Mouse (Mus musculus): ENCODE data around the gene Paox. TPM values are rescaled to one million over a fixed set of nuclear protein-coding genes. Genes with fewer than 3 reads are reported as not detected.

Gene Paox
- total and polyA plus RNA-seq, 2 experiments, result 59.1 to 86.9 TPM

DNA sequence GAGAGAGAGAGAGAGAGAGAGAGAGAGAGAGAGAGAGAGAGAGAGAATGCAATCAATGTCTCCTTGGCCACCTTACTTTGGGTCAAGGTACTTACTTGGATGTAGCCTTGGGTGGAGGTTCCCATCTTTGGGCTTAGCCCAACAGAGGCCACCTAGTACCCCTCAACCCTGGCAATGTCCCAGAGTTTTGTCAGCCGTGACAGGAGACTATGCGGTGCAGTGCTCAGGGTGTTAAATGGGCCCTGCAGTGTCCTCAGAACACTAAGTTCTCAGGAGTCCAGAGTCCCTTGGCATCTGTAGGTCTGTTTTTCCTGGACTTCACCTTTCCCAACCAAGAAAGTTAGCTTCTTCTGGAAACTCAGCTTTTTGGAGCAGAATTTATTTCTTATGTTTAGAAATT lies 63.6 kb downstream of the Paox start:
- no peaks in the 10 kb centered on the region for H3K79me2 ChIP-seq (ENCODE audit: control insufficient read depth, insufficient read depth, low read length)
- H3K9ac ChIP-seq (ENCODE audit: low read depth, low read length), result no peak overlapping the region
- no peaks in the 10 kb centered on the region for H3K36me3 ChIP-seq (ENCODE audit: control insufficient read depth, insufficient read depth, low read length)
- H3K27ac ChIP-seq (replicated peaks; ENCODE audit: insufficient read depth, low read depth, low read length), result no peak overlapping the region
- H3K4me1 ChIP-seq (ENCODE audit: control insufficient read depth, insufficient read depth, low read length), result no peaks in the 10 kb centered on the region
- 85% methylated on average over 2 of the region's 2 CpGs for WGBS
- no peak overlapping the region for H3K4me3 ChIP-seq (ENCODE audit: insufficient read depth, low read depth, low read length)
- no peak for DNase-seq (ENCODE audit: extremely low read depth, low read depth, low spot score)
- no peak for TF ChIP-seq CTCF (IDR thresholded peaks at IDR 0.05; ENCODE audit: low read depth, low read length)
- no peak for TF ChIP-seq POLR2A (IDR thresholded peaks at IDR 0.05; ENCODE audit: extremely low read depth, insufficient read depth, low read length)
- no peaks in the 10 kb centered on the region for H3K27me3 ChIP-seq (ENCODE audit: control insufficient read depth, insufficient read depth, low read length)

DNA sequence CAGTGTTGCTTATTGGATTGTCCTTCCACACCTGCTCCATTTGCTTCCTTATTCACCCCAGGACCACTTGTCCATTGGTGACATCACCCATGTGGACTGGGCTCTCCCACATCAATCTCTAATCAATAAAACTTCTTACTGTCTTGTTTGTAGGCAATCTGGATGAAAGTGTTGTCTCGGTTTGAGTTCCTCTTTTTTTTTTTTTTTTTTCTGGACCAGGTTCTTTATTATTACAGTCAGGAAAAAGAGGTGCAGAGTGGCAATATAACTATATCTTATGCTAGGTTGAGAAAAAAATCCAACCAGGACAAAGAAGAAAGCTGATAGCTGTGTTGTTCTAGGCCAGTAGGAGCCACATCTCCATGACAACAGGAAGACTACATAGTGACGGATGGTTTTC lies 65.1 kb downstream of the Paox start:
- Histone ChIP-seq H3K4me3 (ENCODE audit: insufficient read depth, low read depth, low read length) (no peak overlapping the region), H3K27ac (replicated peaks; ENCODE audit: insufficient read depth, low read depth, low read length) (no peak overlapping the region), H3K36me3 (ENCODE audit: control insufficient read depth, insufficient read depth, low read length) (no peaks in the 10 kb centered on the region), H3K27me3 (ENCODE audit: control insufficient read depth, insufficient read depth, low read length) (no peaks in the 10 kb centered on the region), H3K4me1 (ENCODE audit: control insufficient read depth, insufficient read depth, low read length) (no peaks in the 10 kb centered on the region), H3K79me2 (ENCODE audit: control insufficient read depth, insufficient read depth, low read length) (no peaks in the 10 kb centered on the region), H3K9ac (ENCODE audit: low read depth, low read length) (no peak overlapping the region)
- TF ChIP-seq POLR2A (IDR thresholded peaks at IDR 0.05; ENCODE audit: extremely low read depth, insufficient read depth, low read length), result no peak
- TF ChIP-seq CTCF (IDR thresholded peaks at IDR 0.05; ENCODE audit: low read depth, low read length), result no peak
- 70% methylated on average over 2 of the region's 2 CpGs for WGBS
- DNase-seq (ENCODE audit: extremely low read depth, low read depth, low spot score), result no peak

DNA sequence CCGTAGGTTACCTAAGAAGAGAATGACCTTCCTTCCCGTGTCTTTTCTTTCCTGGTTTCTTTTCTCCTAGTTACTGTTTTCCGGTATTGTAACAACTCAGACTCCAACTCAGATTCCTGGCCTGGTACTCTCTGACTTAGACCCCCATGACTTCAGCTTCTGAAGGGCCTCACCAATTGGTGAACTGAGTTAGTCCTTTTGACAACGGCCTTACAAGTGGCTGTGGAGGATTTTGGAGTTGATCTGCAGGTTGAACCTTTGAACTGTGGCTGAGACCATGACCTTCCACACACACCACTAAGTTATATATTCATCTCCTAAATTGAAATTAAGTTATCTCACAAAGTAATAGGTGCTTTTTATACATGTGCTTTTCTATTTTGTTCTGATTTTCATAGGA lies 68.6 kb downstream of the Paox start:
- Histone ChIP-seq H3K79me2 (ENCODE audit: control insufficient read depth, insufficient read depth, low read length) (no peaks in the 10 kb centered on the region), H3K27me3 (ENCODE audit: control insufficient read depth, insufficient read depth, low read length) (no peaks in the 10 kb centered on the region), H3K4me1 (ENCODE audit: control insufficient read depth, insufficient read depth, low read length) (no peaks in the 10 kb centered on the region), H3K9ac (ENCODE audit: low read depth, low read length) (no peak overlapping the region), H3K4me3 (ENCODE audit: insufficient read depth, low read depth, low read length) (no peak overlapping the region), H3K36me3 (ENCODE audit: control insufficient read depth, insufficient read depth, low read length) (no peaks in the 10 kb centered on the region), H3K27ac (replicated peaks; ENCODE audit: insufficient read depth, low read depth, low read length) (no peak overlapping the region)
- WGBS, result 73% methylated on average over 4 of the region's 4 CpGs
- TF ChIP-seq POLR2A (IDR thresholded peaks at IDR 0.05; ENCODE audit: extremely low read depth, insufficient read depth, low read length) (no peak), CTCF (IDR thresholded peaks at IDR 0.05; ENCODE audit: low read depth, low read length) (no peak)
- no peak for DNase-seq (ENCODE audit: extremely low read depth, low read depth, low spot score)

Other genes starting within 250 kb of the Paox start
- 0.07 and 0.09 TPM in 2 replicates for gene Kndc1, start 221.1 kb upstream of the Paox start, total RNA-seq (2014; rRNA removed)
- not detected in 2 replicates for gene Kndc1, start 221.1 kb upstream of the Paox start, polyA plus RNA-seq (2012; rRNA removed)
- gene Utf1, start 172.0 kb upstream of the Paox start, total RNA-seq (2014; rRNA removed), result not detected in 2 replicates
- not detected in 2 replicates for gene Utf1, start 172.0 kb upstream of the Paox start, polyA plus RNA-seq (2012; rRNA removed)
- gene 6430531B16Rik, start 137.0 kb upstream of the Paox start, total RNA-seq (2014; rRNA removed), result not detected in 2 replicates
- 0.07 TPM in 1 of 2 replicates, not detected in the other for gene 6430531B16Rik, start 137.0 kb upstream of the Paox start, polyA plus RNA-seq (2012; rRNA removed)
- gene Adam8, start 123.2 kb upstream of the Paox start, total RNA-seq (2014; rRNA removed), result 0.09 and 0.47 TPM in 2 replicates
- 0.35 and 0.46 TPM in 2 replicates for gene Adam8, start 123.2 kb upstream of the Paox start, polyA plus RNA-seq (2012; rRNA removed)
- gene Zfp511, start 79.4 kb upstream of the Paox start, total RNA-seq (2014; rRNA removed), result 6.0 and 9.1 TPM in 2 replicates
- gene Zfp511, start 79.4 kb upstream of the Paox start, polyA plus RNA-seq (2012; rRNA removed), result 17.8 and 23.7 TPM in 2 replicates
- gene Tubgcp2, start 79.1 kb upstream of the Paox start, total RNA-seq (2014; rRNA removed), result 12.1 and 12.4 TPM in 2 replicates
- 9.4 and 11.8 TPM in 2 replicates for gene Tubgcp2, start 79.1 kb upstream of the Paox start, polyA plus RNA-seq (2012; rRNA removed)
- not detected in 2 replicates for gene Msx3, start 66.7 kb upstream of the Paox start, total RNA-seq (2014; rRNA removed)
- gene Msx3, start 66.7 kb upstream of the Paox start, polyA plus RNA-seq (2012; rRNA removed), result not detected in 2 replicates
- not detected in 2 replicates for gene Caly, start 33.3 kb upstream of the Paox start, total RNA-seq (2014; rRNA removed)
- 0.07 and 0.15 TPM in 2 replicates for gene Caly, start 33.3 kb upstream of the Paox start, polyA plus RNA-seq (2012; rRNA removed)
- not detected in 2 replicates for gene Prap1, start 22.4 kb upstream of the Paox start, total RNA-seq (2014; rRNA removed)
- gene Prap1, start 22.4 kb upstream of the Paox start, polyA plus RNA-seq (2012; rRNA removed), result not detected in 2 replicates
- 68.6 and 72.7 TPM in 2 replicates for gene Fuom, start 13.4 kb upstream of the Paox start, total RNA-seq (2014; rRNA removed)
- gene Fuom, start 13.4 kb upstream of the Paox start, polyA plus RNA-seq (2012; rRNA removed), result 63.0 and 77.5 TPM in 2 replicates
- gene Echs1, start 677 bp downstream of the Paox start, total RNA-seq (2014; rRNA removed), result 411 and 412 TPM in 2 replicates
- 271 and 349 TPM in 2 replicates for gene Echs1, start 677 bp downstream of the Paox start, polyA plus RNA-seq (2012; rRNA removed)
- gene Mtg1, start 21.8 kb downstream of the Paox start, total RNA-seq (2014; rRNA removed), result 17.4 and 19.3 TPM in 2 replicates
- gene Mtg1, start 21.8 kb downstream of the Paox start, polyA plus RNA-seq (2012; rRNA removed), result 24.7 and 29.7 TPM in 2 replicates
- gene Sprn, start 39.1 kb downstream of the Paox start, total RNA-seq (2014; rRNA removed), result 1.4 and 1.5 TPM in 2 replicates
- 1.3 and 1.7 TPM in 2 replicates for gene Sprn, start 39.1 kb downstream of the Paox start, polyA plus RNA-seq (2012; rRNA removed)
- not detected in 2 replicates for gene Olfr522, start 49.0 kb downstream of the Paox start, total RNA-seq (2014; rRNA removed)
- not detected in 2 replicates for gene Olfr522, start 49.0 kb downstream of the Paox start, polyA plus RNA-seq (2012; rRNA removed)
- gene Olfr523, start 57.4 kb downstream of the Paox start, total RNA-seq (2014; rRNA removed), result not detected in 2 replicates
- not detected in 2 replicates for gene Olfr523, start 57.4 kb downstream of the Paox start, polyA plus RNA-seq (2012; rRNA removed)
- gene Olfr524, start 90.2 kb downstream of the Paox start, total RNA-seq (2014; rRNA removed), result not detected in 2 replicates
- not detected in 2 replicates for gene Olfr524, start 90.2 kb downstream of the Paox start, polyA plus RNA-seq (2012; rRNA removed)
- gene Cd163l1, start 102.5 kb downstream of the Paox start, total RNA-seq (2014; rRNA removed), result not detected in 2 replicates
- gene Cd163l1, start 102.5 kb downstream of the Paox start, polyA plus RNA-seq (2012; rRNA removed), result 0.02 TPM in 1 of 2 replicates, not detected in the other
- gene 5830411N06Rik, start 131.5 kb downstream of the Paox start, total RNA-seq (2014; rRNA removed), result not detected in 2 replicates
- gene 5830411N06Rik, start 131.5 kb downstream of the Paox start, polyA plus RNA-seq (2012; rRNA removed), result not detected in 2 replicates
- gene Olfr525, start 205.1 kb downstream of the Paox start, total RNA-seq (2014; rRNA removed), result not detected in 2 replicates
- gene Olfr525, start 205.1 kb downstream of the Paox start, polyA plus RNA-seq (2012; rRNA removed), result not detected in 2 replicates
- not detected in 2 replicates for gene Olfr527, start 218.2 kb downstream of the Paox start, total RNA-seq (2014; rRNA removed)
- gene Olfr527, start 218.2 kb downstream of the Paox start, polyA plus RNA-seq (2012; rRNA removed), result not detected in 2 replicates
- not detected in 2 replicates for gene Olfr60, start 245.9 kb downstream of the Paox start, total RNA-seq (2014; rRNA removed)
- gene Olfr60, start 245.9 kb downstream of the Paox start, polyA plus RNA-seq (2012; rRNA removed), result not detected in 2 replicates